Mouse (Mus musculus) limb, embryonic 10.5 days (tissue): Measurements from ENCODE around the gene Erc2. TPM values are rescaled to one million over a fixed set of nuclear protein-coding genes. Genes with fewer than 3 reads are reported as not detected.

Source experiments
- DNase-seq: peaks from one replicate; pipeline ENCODE4 v3.0.0-alpha.2; 2017; ENCODE audit warnings: low spot score
- H3K27ac ChIP-seq: fragments of 300-500 bp; sonication (generic); 2 replicates; pipeline ENCODE4 v1.5.1; 2016; ENCODE audit warnings: mild to moderate bottlenecking
- H3K27me3 ChIP-seq: fragments of 300-500 bp; sonication (generic); 2 replicates; pipeline ENCODE4 v1.6.1; 2016; ENCODE audit warnings: low read depth, mild to moderate bottlenecking; ENCODE audit not compliant: poor library complexity, severe bottlenecking
- H3K36me3 ChIP-seq: fragments of 300-500 bp; sonication (generic); 2 replicates; pipeline ENCODE4 v1.6.1; 2016; ENCODE audit warnings: mild to moderate bottlenecking, moderate library complexity
- H3K4me1 ChIP-seq: fragments of 300-500 bp; sonication (generic); 2 replicates; pipeline ENCODE4 v1.6.1; 2016
- H3K4me3 ChIP-seq: fragments of 300-500 bp; sonication (generic); 2 replicates; pipeline ENCODE4 v1.5.1; 2016; ENCODE audit warnings: mild to moderate bottlenecking, moderate library complexity
- H3K9me3 ChIP-seq: fragments of 300-500 bp; sonication (generic); replicated peaks from 2 replicates; pipeline ENCODE4 v1.6.1; 2016; ENCODE audit warnings: mild to moderate bottlenecking
- WGBS: fragments of 180-500 bp; shearing (Covaris S2); methylation state at CpG from one replicate; pipeline ENCODE4 v1.1.7; 2016; 5-methylcytosine and 5-hydroxymethylcytosine counted together
- polyA plus RNA-seq: library from polyadenylated mRNA; unstranded; fragments of >200 nt; fragmentation: Nextera tagmentation; extraction: Ambion mirVana; gene quantifications from 2 replicates; pipeline ENCODE4 v1.2.1, GENCODE M21; 2016

The Erc2 gene
- polyA plus RNA-seq, 1 experiment from 2014 or later: 4.8 TPM

GRCm38 (mm10) chr14:27798184-27798934, 176.1 kb downstream of the Erc2 start:
- Histone ChIP-seq H3K27me3 (no peaks in the 10 kb centered on the region), H3K4me1 (no peaks in the 10 kb centered on the region), H3K4me3 (no peak overlapping the region), H3K9me3 (no peaks in the 10 kb centered on the region), H3K36me3 (no peaks in the 10 kb centered on the region), H3K27ac (no peak overlapping the region)
- no peak for DNase-seq
- 95% methylated on average over 11 of the region's 11 CpGs for WGBS

GRCm38 (mm10) chr14:27800766-27801165, 178.5 kb downstream of the Erc2 start:
- DNase-seq: no peak
- H3K4me3 ChIP-seq: no peak overlapping the region
- no peaks in the 10 kb centered on the region for H3K9me3 ChIP-seq
- no peak overlapping the region for H3K27ac ChIP-seq
- 63% methylated on average over 6 of the region's 6 CpGs for whole genome bisulfite sequencing
- H3K4me1 ChIP-seq: peaks cover 4% of the 10 kb centered on the region; the same call in 1 of the 2 replicates
- H3K27me3 ChIP-seq: no peaks in the 10 kb centered on the region
- no peaks in the 10 kb centered on the region for H3K36me3 ChIP-seq

GRCm38 (mm10) chr14:27803961-27804360, 181.7 kb downstream of the Erc2 start:
- H3K9me3 ChIP-seq: no peaks in the 10 kb centered on the region
- no peak for DNase-seq
- peaks cover 12% of the 10 kb centered on the region for H3K4me1 ChIP-seq
- 91% methylated on average over 3 of the region's 3 CpGs for WGBS
- H3K4me3 ChIP-seq: no peak overlapping the region
- no peaks in the 10 kb centered on the region for H3K36me3 ChIP-seq
- H3K27me3 ChIP-seq: no peaks in the 10 kb centered on the region
- H3K27ac ChIP-seq: no peak overlapping the region

DNA sequence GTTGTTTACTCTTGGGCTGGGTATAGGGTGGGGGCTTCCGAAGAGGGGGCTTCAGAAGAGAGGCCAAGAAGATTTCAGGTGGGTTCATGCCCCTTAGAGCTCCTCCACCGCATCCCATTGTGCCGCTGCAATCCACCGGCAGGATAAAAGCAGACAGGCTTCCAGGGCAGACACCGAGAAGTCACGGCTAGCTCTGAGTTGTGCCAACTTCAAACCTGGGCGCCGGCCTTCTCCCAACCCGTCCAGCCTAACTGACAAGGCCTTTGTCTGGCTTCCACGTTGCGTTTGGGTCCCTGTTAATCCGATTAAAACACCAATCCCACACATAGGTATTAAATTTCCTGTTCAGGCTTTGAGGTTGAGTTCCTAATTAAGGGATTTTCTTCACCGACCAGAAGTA, 182.8 kb downstream of the Erc2 start:
- peaks cover 15% of the 10 kb centered on the region for H3K4me1 ChIP-seq
- DNase-seq: no peak
- no peaks in the 10 kb centered on the region for H3K36me3 ChIP-seq
- no peaks in the 10 kb centered on the region for H3K27me3 ChIP-seq
- no peaks in the 10 kb centered on the region for H3K9me3 ChIP-seq
- WGBS: 69% methylated on average over 13 of the region's 13 CpGs
- no peak overlapping the region for H3K4me3 ChIP-seq
- peak overlapping the region; percentile 40; the same call in 1 of the 2 replicates for H3K27ac ChIP-seq

DNA sequence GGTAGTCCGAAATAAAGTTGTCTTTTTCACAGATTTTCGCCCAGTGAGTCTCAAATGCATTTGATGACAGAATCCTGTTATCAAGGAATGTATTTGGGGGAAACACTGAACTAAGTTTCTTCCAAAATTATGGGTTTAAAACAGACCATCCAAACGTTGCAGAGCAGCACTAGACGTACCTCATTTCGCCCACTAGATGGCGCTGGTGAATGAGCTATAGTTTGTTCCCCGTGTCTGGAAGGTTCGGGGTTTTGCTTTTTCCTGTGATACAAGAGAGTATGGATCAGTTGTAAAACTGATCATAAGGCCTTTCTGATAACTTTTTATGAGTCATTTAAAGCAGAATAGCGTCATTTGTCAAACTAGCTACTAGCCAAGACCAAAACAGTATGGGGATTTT, 185.9 kb downstream of the Erc2 start:
- DNase-seq: peak; percentile 68
- Histone ChIP-seq H3K27me3 (no peaks in the 10 kb centered on the region), H3K27ac (no peak overlapping the region), H3K36me3 (no peaks in the 10 kb centered on the region), H3K4me3 (no peak overlapping the region), H3K9me3 (no peaks in the 10 kb centered on the region), H3K4me1 (peaks cover 23% of the 10 kb centered on the region)
- 5% methylated on average over 9 of the region's 9 CpGs for whole genome bisulfite sequencing

GRCm38 (mm10) chr14:27808523-27809114, 186.4 kb downstream of the Erc2 start:
- no peaks in the 10 kb centered on the region for H3K36me3 ChIP-seq
- H3K4me3 ChIP-seq: no peak overlapping the region
- DNase-seq: no peak
- peaks cover 23% of the 10 kb centered on the region for H3K4me1 ChIP-seq
- H3K27ac ChIP-seq: no peak overlapping the region
- H3K9me3 ChIP-seq: no peaks in the 10 kb centered on the region
- H3K27me3 ChIP-seq: no peaks in the 10 kb centered on the region
- WGBS: 48% methylated on average over 10 of the region's 10 CpGs

GRCm38 (mm10) chr14:27810790-27811189, 188.6 kb downstream of the Erc2 start:
- H3K4me3 ChIP-seq: no peak overlapping the region
- no peak overlapping the region for H3K27ac ChIP-seq
- H3K9me3 ChIP-seq: no peaks in the 10 kb centered on the region
- H3K36me3 ChIP-seq: no peaks in the 10 kb centered on the region
- no peaks in the 10 kb centered on the region for H3K27me3 ChIP-seq
- peaks cover 25% of the 10 kb centered on the region for H3K4me1 ChIP-seq
- WGBS: 60% methylated on average over 7 of the region's 7 CpGs
- no peak for DNase-seq

DNA sequence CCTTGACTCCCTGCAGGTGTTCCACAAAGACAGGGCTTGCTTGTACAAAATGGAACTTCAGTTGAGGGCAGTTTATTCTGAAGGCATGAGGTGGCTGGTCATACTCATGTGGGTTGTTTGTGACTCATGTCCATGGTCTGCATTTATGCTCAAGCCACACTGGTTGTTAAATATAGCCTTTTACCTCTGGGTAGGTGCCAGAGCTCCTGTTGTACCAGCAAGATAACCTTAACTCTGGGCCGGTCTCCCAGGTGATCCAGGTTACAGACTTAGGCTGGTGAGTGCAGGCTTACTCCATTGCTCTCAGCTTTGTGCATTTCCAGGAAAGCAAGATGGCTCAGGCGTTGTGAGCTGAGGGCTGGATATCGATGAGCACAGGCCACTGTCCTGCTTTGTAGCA, 189.4 kb downstream of the Erc2 start:
- no peaks in the 10 kb centered on the region for H3K27me3 ChIP-seq
- no peak for DNase-seq
- H3K9me3 ChIP-seq: no peaks in the 10 kb centered on the region
- WGBS: 89% methylated on average over 3 of the region's 3 CpGs
- no peak overlapping the region for H3K27ac ChIP-seq
- H3K4me3 ChIP-seq: no peak overlapping the region
- no peaks in the 10 kb centered on the region for H3K36me3 ChIP-seq
- peaks cover 25% of the 10 kb centered on the region for H3K4me1 ChIP-seq

GRCm38 (mm10) chr14:27815739-27816138, 193.5 kb downstream of the Erc2 start:
- peaks cover 13% of the 10 kb centered on the region for H3K4me1 ChIP-seq
- 0 out of 2 replicates have a peak overlapping the region, but pooled peaks have one; percentile 40 for H3K27ac ChIP-seq
- H3K36me3 ChIP-seq: no peaks in the 10 kb centered on the region
- no peaks in the 10 kb centered on the region for H3K9me3 ChIP-seq
- DNase-seq: no peak
- H3K27me3 ChIP-seq: no peaks in the 10 kb centered on the region
- no peak overlapping the region for H3K4me3 ChIP-seq
- 73% methylated on average over 6 of the region's 6 CpGs for WGBS

GRCm38 (mm10) chr14:27818986-27819385, 196.8 kb downstream of the Erc2 start:
- peaks cover 6% of the 10 kb centered on the region for H3K4me1 ChIP-seq
- no peaks in the 10 kb centered on the region for H3K27me3 ChIP-seq
- H3K4me3 ChIP-seq: no peak overlapping the region
- no peak overlapping the region for H3K27ac ChIP-seq
- 91% methylated on average over 5 of the region's 5 CpGs for WGBS
- no peaks in the 10 kb centered on the region for H3K36me3 ChIP-seq
- DNase-seq: no peak
- H3K9me3 ChIP-seq: no peaks in the 10 kb centered on the region

- H3K36me3 ChIP-seq: no peaks in the 10 kb centered on the region
- no peaks in the 10 kb centered on the region for H3K4me1 ChIP-seq
- H3K9me3 ChIP-seq: no peaks in the 10 kb centered on the region
- H3K27me3 ChIP-seq: no peaks in the 10 kb centered on the region
- no peak overlapping the region for H3K27ac ChIP-seq
- no peak overlapping the region for H3K4me3 ChIP-seq
- DNase-seq: no peak
Measured at GRCm38 (mm10) chr14:27821801-27822200, 199.6 kb downstream of the Erc2 start.

DNA sequence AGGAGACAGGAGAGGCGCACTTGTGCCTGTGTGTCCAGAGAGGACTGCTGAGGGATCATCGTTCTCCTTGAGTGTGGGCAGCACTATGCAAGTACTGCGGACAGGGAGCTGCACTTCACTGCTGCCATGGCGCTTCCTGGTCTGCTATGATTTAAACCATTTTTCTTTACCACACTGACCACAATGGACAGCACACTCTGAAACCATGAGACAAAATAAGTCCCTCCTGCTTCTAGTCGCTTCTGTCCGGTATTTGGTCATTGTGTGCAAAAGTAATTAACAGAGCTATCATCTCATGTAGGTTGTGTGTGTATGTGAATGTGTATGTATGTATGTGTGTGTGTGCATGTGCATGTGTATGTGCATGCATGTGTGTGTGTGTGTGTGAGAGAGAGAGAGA, 200.3 kb downstream of the Erc2 start:
- no peak overlapping the region for H3K4me3 ChIP-seq
- WGBS: 89% methylated on average over 6 of the region's 6 CpGs
- H3K9me3 ChIP-seq: no peaks in the 10 kb centered on the region
- no peaks in the 10 kb centered on the region for H3K4me1 ChIP-seq
- no peaks in the 10 kb centered on the region for H3K36me3 ChIP-seq
- no peaks in the 10 kb centered on the region for H3K27me3 ChIP-seq
- no peak for DNase-seq
- no peak overlapping the region for H3K27ac ChIP-seq

DNA sequence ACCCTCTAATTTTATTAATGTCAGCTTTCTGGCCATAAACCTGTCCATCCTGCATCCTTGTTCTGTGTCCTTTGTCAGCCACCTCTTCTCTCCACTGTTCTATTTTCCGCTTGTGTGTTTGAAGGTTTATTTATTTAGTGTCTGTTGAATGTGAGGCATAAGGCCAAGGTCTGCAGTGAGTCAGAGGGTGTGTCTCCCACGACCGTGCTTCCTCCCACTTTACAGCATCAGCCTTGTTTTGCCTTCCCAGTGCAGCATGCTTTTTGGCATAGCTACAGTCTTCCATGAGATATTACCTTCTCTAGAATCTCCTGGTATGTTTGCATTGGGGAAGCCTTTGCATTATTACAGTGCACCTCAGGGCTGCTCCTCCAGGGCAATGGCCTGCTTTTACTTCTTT, 200.8 kb downstream of the Erc2 start:
- 75% methylated on average over 3 of the region's 3 CpGs for WGBS
- Histone ChIP-seq H3K27ac (no peak overlapping the region), H3K27me3 (no peaks in the 10 kb centered on the region), H3K36me3 (no peaks in the 10 kb centered on the region), H3K4me1 (no peaks in the 10 kb centered on the region), H3K9me3 (no peaks in the 10 kb centered on the region), H3K4me3 (no peak overlapping the region)
- no peak for DNase-seq
